Mouse (Mus musculus) embryonic facial prominence, embryonic 13.5 days (tissue): Measurements from ENCODE around the gene Hist1h2ah. TPM values are rescaled to one million over a fixed set of nuclear protein-coding genes. Genes with fewer than 3 reads are reported as not detected.

Source experiments
- ATAC-seq: fragments of 200-750 bp; cut with Nextera tagmentation; 2 replicates; pipeline ENCODE4 v1.8.0; 2017; ENCODE audit warnings: low read depth; ENCODE audit not compliant: insufficient number of reproducible peaks, insufficient read depth, low FRiP score, low TSS enrichment
- H3K27ac ChIP-seq: fragments of 300-500 bp; sonication (generic); 2 replicates; pipeline ENCODE4 v1.5.1; 2015; ENCODE audit warnings: moderate library complexity, mild to moderate bottlenecking, inconsistent platforms
- H3K27me3 ChIP-seq: fragments of 300-500 bp; sonication (generic); 2 replicates; pipeline ENCODE4 v1.6.1; 2015; ENCODE audit warnings: mild to moderate bottlenecking, inconsistent platforms
- H3K36me3 ChIP-seq: fragments of 300-500 bp; sonication (generic); 2 replicates; pipeline ENCODE4 v1.6.1; 2015; ENCODE audit warnings: mild to moderate bottlenecking, inconsistent platforms
- H3K4me1 ChIP-seq: fragments of 300-500 bp; sonication (generic); 2 replicates; pipeline ENCODE4 v1.6.1; 2015; ENCODE audit warnings: inconsistent platforms
- H3K4me2 ChIP-seq: fragments of 300-500 bp; sonication (generic); 2 replicates; pipeline ENCODE4 v1.6.1; 2015; ENCODE audit warnings: moderate library complexity, mild to moderate bottlenecking, inconsistent platforms
- H3K4me3 ChIP-seq: fragments of 300-500 bp; sonication (generic); 2 replicates; pipeline ENCODE4 v1.5.1; 2015; ENCODE audit warnings: mild to moderate bottlenecking, inconsistent platforms
- H3K9ac ChIP-seq: fragments of 300-500 bp; sonication (generic); 2 replicates; pipeline ENCODE4 v1.6.1; 2015; ENCODE audit warnings: mild to moderate bottlenecking, inconsistent platforms
- H3K9me3 ChIP-seq: fragments of 300-500 bp; sonication (generic); 2 replicates; pipeline ENCODE4 v1.6.1; 2016; ENCODE audit warnings: inconsistent platforms
- WGBS: fragments of 180-500 bp; shearing (Covaris S2); methylation state at CpG from one replicate; pipeline ENCODE4 v1.1.7; 2015; ENCODE audit warnings: mixed read lengths; 5-methylcytosine and 5-hydroxymethylcytosine counted together
- polyA plus RNA-seq: library from polyadenylated mRNA; unstranded; fragments of >200 nt; fragmentation: Nextera tagmentation; extraction: Ambion mirVana; gene quantifications from 2 replicates; pipeline ENCODE4 v1.2.1, GENCODE M21; 2015

Hist1h2ah gene
- polyA plus RNA-seq, 1 experiment from 2014 or later, result 5.4 TPM

- no peaks in the 10 kb centered on the region for H3K36me3 ChIP-seq
- peaks cover 100% of the 10 kb centered on the region for H3K27me3 ChIP-seq
- H3K4me3 ChIP-seq, result peak overlapping the region; percentile 59
- H3K27ac ChIP-seq, result no peak overlapping the region
- H3K4me1 ChIP-seq, result peaks cover 18% of the 10 kb centered on the region
- H3K4me2 ChIP-seq, result peak overlapping the region; percentile 95
- no peaks in the 10 kb centered on the region for H3K9me3 ChIP-seq
- ATAC-seq, result peak; percentile 77
- peak overlapping the region; percentile 68 for H3K9ac ChIP-seq
- WGBS, result under 1% methylated on average over 45 of the region's 45 CpGs
These were observed 29.6 kb downstream of the Hist1h2ah start for GRCm38 (mm10) chr13:22005605-22006333.

- Histone ChIP-seq H3K4me2 (no peak overlapping the region), H3K4me3 (no peak overlapping the region), H3K9me3 (no peaks in the 10 kb centered on the region), H3K36me3 (no peaks in the 10 kb centered on the region), H3K27me3 (peaks cover 100% of the 10 kb centered on the region), H3K27ac (no peak overlapping the region), H3K9ac (no peak overlapping the region), H3K4me1 (peaks cover 14% of the 10 kb centered on the region)
- whole genome bisulfite sequencing, result 20% methylated on average over 5 of the region's 5 CpGs
- ATAC-seq, result no peak
These were observed 33.5 kb downstream of the Hist1h2ah start for GRCm38 (mm10) chr13:22001823-22002222.

- H3K4me3 ChIP-seq, result no peak overlapping the region
- H3K36me3 ChIP-seq, result no peaks in the 10 kb centered on the region
- peaks cover 9% of the 10 kb centered on the region for H3K4me1 ChIP-seq
- peaks cover 100% of the 10 kb centered on the region for H3K27me3 ChIP-seq
- ATAC-seq, result no peak
- 47% methylated on average over 2 of the region's 2 CpGs for WGBS
- no peaks in the 10 kb centered on the region for H3K9me3 ChIP-seq
- no peak overlapping the region for H3K9ac ChIP-seq
- H3K27ac ChIP-seq, result no peak overlapping the region
- no peak overlapping the region for H3K4me2 ChIP-seq
These were observed 34.0 kb downstream of the Hist1h2ah start for GRCm38 (mm10) chr13:22001346-22001745.

GRCm38 (mm10) chr13:21999147-21999546, 36.2 kb downstream of the Hist1h2ah start:
- ATAC-seq, result no peak
- Histone ChIP-seq H3K9ac (no peak overlapping the region), H3K27me3 (peaks cover 94% of the 10 kb centered on the region), H3K36me3 (no peaks in the 10 kb centered on the region), H3K9me3 (no peaks in the 10 kb centered on the region), H3K27ac (no peak overlapping the region), H3K4me2 (no peak overlapping the region), H3K4me1 (peaks cover 8% of the 10 kb centered on the region), H3K4me3 (no peak overlapping the region)
- 38% methylated on average over 4 of the region's 4 CpGs for WGBS

- peaks cover 8% of the 10 kb centered on the region for H3K4me1 ChIP-seq
- no peak overlapping the region for H3K4me2 ChIP-seq
- no peak overlapping the region for H3K9ac ChIP-seq
- no peak overlapping the region for H3K27ac ChIP-seq
- no peak for ATAC-seq
- H3K27me3 ChIP-seq, result peaks cover 91% of the 10 kb centered on the region
- H3K36me3 ChIP-seq, result no peaks in the 10 kb centered on the region
- no peak overlapping the region for H3K4me3 ChIP-seq
- no peaks in the 10 kb centered on the region for H3K9me3 ChIP-seq
- 17% methylated on average over 3 of the region's 3 CpGs for WGBS
These were observed 37.0 kb downstream of the Hist1h2ah start for GRCm38 (mm10) chr13:21998412-21998811.

- Histone ChIP-seq H3K36me3 (no peaks in the 10 kb centered on the region), H3K27ac (no peak overlapping the region), H3K4me2 (0 out of 2 replicates have a peak overlapping the region, but pooled peaks have one; percentile 47), H3K9ac (no peak overlapping the region), H3K4me1 (peaks cover 8% of the 10 kb centered on the region), H3K4me3 (no peak overlapping the region), H3K9me3 (no peaks in the 10 kb centered on the region), H3K27me3 (peaks cover 88% of the 10 kb centered on the region)
- ATAC-seq, result no peak
- 11% methylated on average over 4 of the region's 4 CpGs for WGBS
These were observed 37.5 kb downstream of the Hist1h2ah start for GRCm38 (mm10) chr13:21997821-21998220.

- no peaks in the 10 kb centered on the region for H3K36me3 ChIP-seq
- ATAC-seq, result no peak
These were observed 38.1 kb downstream of the Hist1h2ah start for GRCm38 (mm10) chr13:21997201-21997820.

GRCm38 (mm10) chr13:21996840-21997185, 38.6 kb downstream of the Hist1h2ah start:
- Histone ChIP-seq H3K27me3 (peaks cover 81% of the 10 kb centered on the region), H3K36me3 (no peaks in the 10 kb centered on the region), H3K27ac (no peak overlapping the region), H3K9me3 (no peaks in the 10 kb centered on the region), H3K4me2 (peak overlapping the region; percentile 47), H3K4me3 (peak overlapping the region; percentile 24), H3K4me1 (peaks cover 8% of the 10 kb centered on the region), H3K9ac (no peak overlapping the region)
- under 1% methylated on average over 13 of the region's 13 CpGs for WGBS
- ATAC-seq, result no peak

More at GRCm38 (mm10) chr13:21997201-21997820, 38.1 kb downstream of the Hist1h2ah start:
- Histone ChIP-seq H3K9ac (no peak overlapping the region), H3K27me3 (peaks cover 86% of the 10 kb centered on the region), H3K27ac (no peak overlapping the region), H3K4me1 (peaks cover 8% of the 10 kb centered on the region), H3K9me3 (no peaks in the 10 kb centered on the region), H3K4me3 (peak overlapping the region; percentile 24), H3K4me2 (peak overlapping the region; percentile 47)
- under 1% methylated on average over 21 of the region's 21 CpGs for WGBS

- 2% methylated on average over 12 of the region's 12 CpGs for WGBS
- Histone ChIP-seq H3K36me3 (no peaks in the 10 kb centered on the region), H3K9ac (no peak overlapping the region), H3K4me2 (peak overlapping the region; percentile 54), H3K9me3 (no peaks in the 10 kb centered on the region; the same call in 1 of the 2 replicates), H3K4me3 (peak overlapping the region; percentile 38), H3K27me3 (peaks cover 75% of the 10 kb centered on the region), H3K27ac (no peak overlapping the region), H3K4me1 (peaks cover 8% of the 10 kb centered on the region)
- no peak for ATAC-seq
These were observed 39.1 kb downstream of the Hist1h2ah start for GRCm38 (mm10) chr13:21996101-21996839.

GRCm38 (mm10) chr13:21995331-21995914, 39.9 kb downstream of the Hist1h2ah start:
- Histone ChIP-seq H3K4me3 (peak overlapping the region; percentile 38), H3K36me3 (no peaks in the 10 kb centered on the region), H3K9ac (no peak overlapping the region), H3K27ac (no peak overlapping the region), H3K4me1 (peaks cover 8% of the 10 kb centered on the region), H3K27me3 (peaks cover 67% of the 10 kb centered on the region), H3K4me2 (peak overlapping the region; percentile 54), H3K9me3 (no peaks in the 10 kb centered on the region; the same call in 1 of the 2 replicates)
- under 1% methylated on average over 21 of the region's 21 CpGs for WGBS
- 0 out of 2 replicates have a peak, but pooled peaks have one; percentile 37 for ATAC-seq

GRCm38 (mm10) chr13:21994896-21995295, 40.5 kb downstream of the Hist1h2ah start:
- 4% methylated on average over 8 of the region's 8 CpGs for WGBS
- no peaks in the 10 kb centered on the region for H3K36me3 ChIP-seq
- H3K4me3 ChIP-seq, result peak overlapping the region; percentile 38
- peaks cover 65% of the 10 kb centered on the region for H3K27me3 ChIP-seq
- ATAC-seq, result no peak
- peak overlapping the region; percentile 54 for H3K4me2 ChIP-seq
- H3K9ac ChIP-seq, result no peak overlapping the region
- H3K27ac ChIP-seq, result no peak overlapping the region
- H3K9me3 ChIP-seq, result no peaks in the 10 kb centered on the region; the same call in 1 of the 2 replicates
- peaks cover 8% of the 10 kb centered on the region for H3K4me1 ChIP-seq
